Mouse (Mus musculus) E14TG2a.4 (cell line): ENCODE data around the gene Nup107.

Experiments used
- CTCF ChIP-seq: conservative IDR thresholded peaks from 2 replicates; pipeline ENCODE4 v1.5.1; 2014; ENCODE audit warnings: low read length
- POU5F1 ChIP-seq: IDR thresholded peaks from 2 replicates; pipeline ENCODE4 v1.6.1; 2014; ENCODE audit warnings: low read length, borderline replicate concordance

DNA sequence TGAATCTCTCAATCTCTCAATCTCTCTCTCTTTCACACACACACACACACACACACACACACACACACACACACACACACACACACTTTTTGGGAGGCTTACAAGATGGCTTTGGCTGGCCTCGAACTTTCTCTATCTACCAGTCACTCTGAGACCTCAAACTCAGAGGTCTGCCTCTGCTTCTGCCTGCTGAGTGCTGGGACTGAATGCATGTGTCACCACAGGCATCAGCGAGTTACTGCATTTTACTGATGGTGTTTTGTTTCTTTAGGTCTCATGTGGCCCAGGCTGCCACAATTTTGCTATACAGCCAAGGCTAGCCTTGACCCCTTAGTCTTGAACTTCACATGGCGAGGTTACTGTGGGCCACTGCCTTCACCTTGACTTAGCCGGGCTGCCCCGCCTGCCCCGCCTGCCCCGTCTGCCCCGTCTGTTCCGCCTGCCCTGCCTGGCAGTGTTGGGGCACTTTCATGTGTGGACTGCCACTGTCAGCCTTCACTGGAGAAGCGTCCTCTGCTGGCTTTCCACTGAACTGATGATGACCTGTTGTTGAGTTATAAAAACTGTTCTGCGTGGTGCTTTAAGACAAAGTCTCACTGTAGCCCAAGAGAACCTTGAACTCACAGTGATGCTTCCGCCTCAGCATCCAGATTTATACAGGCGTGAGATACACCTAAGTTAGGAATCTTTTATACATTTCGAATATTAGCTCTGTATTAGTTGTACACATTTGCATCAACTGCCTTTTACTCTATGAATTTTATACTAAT lies 9.8 kb downstream of the Nup107 start:
- TF ChIP-seq CTCF (no peak), POU5F1 (no peak)
